Mouse (Mus musculus) embryonic fibroblast, embryonic 13.5 days (primary cell): Measurements from ENCODE around the gene Lim2.

Experiments used
- CTCF ChIP-seq: IDR thresholded peaks from 2 replicates; pipeline ENCODE4 v1.5.1; 2011; ENCODE audit warnings: mild to moderate bottlenecking, control low read depth, low read length, moderate library complexity, borderline replicate concordance; ENCODE audit not compliant: insufficient read depth
- POLR2A ChIP-seq: IDR thresholded peaks from 2 replicates; pipeline ENCODE4 v1.6.1; 2011; ENCODE audit warnings: low read depth, mild to moderate bottlenecking, control low read depth, low read length, moderate library complexity

GRCm38 (mm10) chr7:43448246-43448645 lies 20.8 kb downstream of the Lim2 start:
- TF ChIP-seq CTCF (no peak), POLR2A (no peak)
